Mouse (Mus musculus) gastrocnemius, postnatal 36 days (tissue): ENCODE results near the gene Cyp4f39. TPM values are rescaled to one million over a fixed set of nuclear protein-coding genes. Genes with fewer than 3 reads are reported as not detected.
A peak's percentile ranks its signal among the peaks of the same experiment; 100 is the strongest.

Experiments used
- DNase-seq, 2 experiments: peaks; one replicate each; pipeline ENCODE4 v3.0.0; 2022
- intact Hi-C: fragments of 180-260 bp; cut with DNase I; formaldehyde crosslinking; loops from one replicate; pipeline ENCODE4 v1.15.1; 2025
- long read RNA-seq, 2 experiments: library from polyadenylated mRNA; stranded (forward); transcript quantifications; one replicate each; pipeline ENCODE4 v2.0.0; 2021
- total RNA-seq, 2 experiments: library from RNA; stranded (reverse); gene quantifications; 2 replicates each; pipeline ENCODE4 v1.2.3; 2021

Cyp4f39 gene
- total RNA-seq = 1 to 10 TPM in 1 of 2 experiments, under 1 TPM in 1; 0.72 to 1.5 TPM
- long read RNA-seq, experiment 1 = 0 reads
- long read RNA-seq, experiment 2, partial matches to known transcripts = 1 of 1 reads
- long read RNA-seq, experiment 2, other reads (novel, unspliced or antisense) = 0 of 1 reads

- intact Hi-C loops = no loop called here
- DNase-seq = no peak
Observed at GRCm38 (mm10) chr17:32452482-32452881, at the start of gene Cyp4f39. Gene Cyp4f39, plus strand, starts transcription at chr17:32452723.

GRCm38 (mm10) chr17:32402779-32403157 lies 49.8 kb upstream of the Cyp4f39 start:
- intact Hi-C loops = no loop called here
- DNase-seq = no peak

- DNase-seq = no peak
- intact Hi-C loops = no loop called here
Observed at GRCm38 (mm10) chr17:32403417-32403816, 49.1 kb upstream of the Cyp4f39 start, which contains the start of gene Rasal3. Gene Rasal3, minus strand, starts transcription at chr17:32403583.

DNA sequence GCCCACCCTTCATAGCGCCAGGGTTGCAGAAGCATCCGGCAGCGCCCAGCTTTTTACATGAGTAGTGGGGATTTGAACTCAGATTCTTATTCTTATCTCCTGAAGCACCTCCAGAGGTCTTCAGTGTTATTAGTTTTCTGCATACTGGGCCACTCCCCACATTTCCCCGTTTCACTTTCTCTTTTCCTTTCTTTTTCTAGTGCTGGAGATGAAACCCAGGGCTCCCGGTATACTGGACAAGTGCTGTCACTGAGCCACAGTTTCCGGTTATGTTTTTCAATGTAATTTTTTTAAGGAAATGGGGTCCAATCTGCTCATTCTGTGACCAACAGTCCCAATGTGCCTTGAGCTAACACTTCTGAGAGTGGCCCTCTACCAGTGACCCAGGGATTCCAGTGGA lies 40.6 kb upstream of the Cyp4f39 start:
- DNase-seq = no peak
- intact Hi-C loops = no loop called here

DNA sequence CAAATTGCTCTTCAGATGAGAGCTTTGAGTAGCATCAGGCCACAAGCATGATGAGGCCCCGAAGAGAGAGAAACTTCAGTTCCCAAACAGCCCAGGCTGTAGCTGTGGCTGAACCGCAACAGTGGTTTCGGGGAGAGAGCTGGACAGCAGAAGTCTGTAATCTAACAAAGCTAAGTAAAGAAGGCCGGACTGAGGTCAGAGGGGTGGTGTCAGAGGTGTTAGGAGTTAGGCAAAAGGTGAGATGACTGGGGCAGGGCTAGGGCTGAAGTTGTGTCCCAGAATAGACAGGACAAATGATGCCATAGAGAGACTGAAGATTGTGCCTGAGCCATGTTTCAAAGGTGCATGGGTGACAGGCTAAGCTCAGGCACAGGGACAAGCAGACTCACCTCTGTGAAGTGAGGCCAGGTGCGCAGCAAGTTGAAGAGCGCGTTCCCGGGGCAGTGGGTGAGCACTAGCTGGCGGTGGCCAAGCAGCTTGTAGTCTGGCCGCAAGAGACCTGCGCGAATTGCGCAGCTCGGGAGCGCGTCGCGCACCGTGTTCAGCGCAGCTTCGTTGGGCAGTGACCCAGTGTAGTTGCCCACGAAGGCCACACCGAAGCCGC lies 37.0 kb upstream of the Cyp4f39 start:
- intact Hi-C loops = no loop called here
- DNase-seq = no peak

GRCm38 (mm10) chr17:32416771-32417170 lies 35.8 kb upstream of the Cyp4f39 start:
- intact Hi-C loops = no loop called here
- no peak for DNase-seq

DNA sequence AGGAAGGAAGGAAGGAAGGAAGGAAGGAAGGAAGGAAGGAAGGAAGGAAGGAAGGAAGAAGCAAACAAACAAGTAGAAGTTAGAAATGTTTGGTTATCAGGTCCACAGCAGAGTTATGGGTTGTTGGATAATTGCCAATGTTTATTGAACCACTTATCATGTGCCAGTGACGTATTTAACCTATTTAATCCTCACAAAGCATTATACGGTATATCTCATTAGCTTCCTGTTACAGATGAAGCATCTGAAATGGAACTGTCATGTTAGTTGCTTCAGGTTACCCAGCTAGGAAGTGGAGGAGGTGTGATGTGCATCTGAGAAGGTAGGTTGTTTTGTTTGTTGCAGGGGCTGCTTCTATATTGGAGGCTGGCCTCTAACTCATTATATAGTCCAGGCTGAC lies 32.5 kb upstream of the Cyp4f39 start:
- intact Hi-C loops = no loop called here
- DNase-seq = no peak

- DNase-seq = no peak
- intact Hi-C loops = no loop called here
Observed at GRCm38 (mm10) chr17:32420781-32421180, 31.7 kb upstream of the Cyp4f39 start.

GRCm38 (mm10) chr17:32424034-32424433 lies 28.5 kb upstream of the Cyp4f39 start, which contains the start of gene Pglyrp2:
Gene Pglyrp2, minus strand, starts transcription at chr17:32424167.
- no peak for DNase-seq
- intact Hi-C loops = no loop called here

GRCm38 (mm10) chr17:32426610-32427009 lies 25.9 kb upstream of the Cyp4f39 start:
- intact Hi-C loops = no loop called here
- no peak for DNase-seq

- intact Hi-C loops = loop anchor here (5.0 to 10.0 kb wide), 2 partner anchors 85 to 207 kb away; no protein-coding TSS in a partner anchor
- no peak for DNase-seq
Observed at GRCm38 (mm10) chr17:32431972-32432371, 20.6 kb upstream of the Cyp4f39 start.

DNA sequence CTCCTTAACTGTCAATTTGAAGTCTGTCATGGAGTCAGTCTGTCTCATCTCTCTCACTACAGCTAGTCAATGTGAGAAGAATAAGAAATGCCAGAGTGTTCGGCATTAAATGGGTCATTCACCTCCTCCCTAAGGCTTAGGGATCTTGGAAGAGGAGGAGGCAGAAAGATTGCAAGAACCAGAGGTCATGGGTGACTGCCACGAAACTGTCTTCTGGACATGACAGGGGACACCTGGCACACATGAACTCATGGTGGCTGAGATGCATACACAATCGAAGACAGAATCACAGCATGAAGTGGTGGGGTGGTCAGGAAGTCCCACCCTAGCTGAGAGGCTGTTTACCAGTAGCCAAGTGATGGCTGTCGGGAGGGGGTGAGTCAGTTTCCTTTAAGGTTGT lies 18.2 kb upstream of the Cyp4f39 start:
- intact Hi-C loops = loop anchor here (5.0 to 10.0 kb wide), 2 partner anchors 87 to 210 kb away; no protein-coding TSS in a partner anchor

GRCm38 (mm10) chr17:32435151-32435550 lies 17.4 kb upstream of the Cyp4f39 start:
- no peak for DNase-seq
- intact Hi-C loops = loop anchor here (10.0 kb wide), 1 partner anchor 210 kb away; no protein-coding TSS in a partner anchor

More for the DNA sequence above, 18.2 kb upstream of the Cyp4f39 start:
- no peak for DNase-seq

DNA sequence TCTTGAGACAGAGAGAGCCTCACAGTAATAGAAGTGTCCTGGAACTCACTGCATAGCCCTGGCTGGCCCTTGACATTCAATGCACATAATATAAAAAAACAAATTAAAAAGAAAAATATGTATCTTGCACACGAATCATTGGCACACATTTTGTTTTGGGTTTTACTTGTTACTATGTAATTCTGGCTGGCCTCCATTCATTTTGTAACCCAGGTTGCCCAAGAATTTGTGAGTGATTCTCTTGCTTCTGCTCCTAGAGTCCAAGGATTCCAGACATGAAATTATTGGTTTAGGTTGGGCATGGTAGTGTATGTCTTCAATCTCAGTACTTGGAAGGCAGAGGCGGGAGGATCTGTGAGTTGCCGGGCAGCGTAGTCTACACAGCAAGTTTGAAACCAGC lies 15.4 kb upstream of the Cyp4f39 start:
- DNase-seq = no peak
- intact Hi-C loops = loop anchor here (10.0 kb wide), 1 partner anchor 212 kb away; no protein-coding TSS in a partner anchor

DNA sequence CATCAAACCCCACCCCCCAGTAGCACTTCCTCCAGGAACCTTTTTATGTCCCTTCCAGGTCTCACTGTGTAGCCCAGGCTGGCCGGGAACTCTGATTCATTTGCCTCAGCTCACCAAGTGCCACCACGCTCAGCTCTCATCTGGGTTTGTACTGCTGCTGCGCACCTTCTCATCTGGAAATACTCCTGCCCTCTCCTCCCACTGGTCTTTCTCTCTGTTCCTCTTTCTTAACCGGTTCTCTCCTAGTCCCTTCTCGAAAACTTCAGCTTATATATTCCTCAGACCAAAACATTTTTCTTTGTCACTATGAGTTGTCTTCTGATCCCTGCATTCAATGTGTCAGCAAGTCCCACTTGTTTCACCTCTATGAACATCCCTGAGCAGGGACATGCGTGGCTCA lies 9.3 kb upstream of the Cyp4f39 start:
- intact Hi-C loops = no loop called here
- no peak for DNase-seq

DNA sequence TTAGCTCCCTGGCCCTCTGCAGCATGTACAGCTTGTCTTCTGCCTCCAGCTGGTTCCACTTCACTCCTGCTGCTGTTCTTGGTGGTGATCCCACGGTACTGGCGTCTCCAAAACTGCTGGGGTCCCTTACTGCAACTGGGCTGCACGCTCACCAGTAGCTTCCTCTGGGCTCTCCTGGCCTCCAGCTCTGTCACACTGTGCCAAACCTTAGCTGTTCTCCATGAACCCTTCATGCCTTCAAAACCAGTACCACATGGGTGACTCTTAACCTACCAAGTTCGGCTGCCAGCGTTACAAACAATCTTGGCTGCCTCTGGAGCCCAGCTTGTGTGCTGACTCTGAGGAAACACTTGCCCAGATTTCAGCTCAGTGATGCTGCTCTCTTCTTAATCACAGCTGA lies 7.5 kb upstream of the Cyp4f39 start:
- DNase-seq = peak; percentile 15 to 41
- intact Hi-C loops = no loop called here

- no peak for DNase-seq
- intact Hi-C loops = no loop called here
Observed at GRCm38 (mm10) chr17:32447195-32447594, 5.3 kb upstream of the Cyp4f39 start.

- no peak for DNase-seq
- intact Hi-C loops = no loop called here
Observed at GRCm38 (mm10) chr17:32449042-32449441, 3.5 kb upstream of the Cyp4f39 start.

- DNase-seq = no peak
- intact Hi-C loops = no loop called here
Observed at GRCm38 (mm10) chr17:32450844-32451537, 1.5 kb upstream of the Cyp4f39 start.

DNA sequence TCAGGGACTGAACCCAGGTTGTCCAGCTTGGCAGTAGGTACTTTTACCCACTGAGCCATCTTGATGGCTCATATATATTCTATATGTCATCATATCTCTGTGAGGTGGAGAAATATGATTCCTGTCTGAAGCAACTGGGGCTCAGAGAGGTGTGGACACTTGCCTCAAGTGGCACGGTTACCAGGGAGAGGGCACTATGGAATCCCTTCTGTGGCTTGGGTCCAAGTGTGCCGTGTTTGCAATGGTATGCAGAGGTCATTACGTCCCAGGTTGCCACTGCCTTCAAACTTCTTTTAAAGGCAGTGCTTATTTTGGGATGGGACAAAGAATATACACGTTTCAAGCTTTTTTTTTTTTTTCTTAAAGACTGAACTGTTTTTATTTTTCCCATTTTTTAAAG lies 1.7 kb downstream of the Cyp4f39 start:
- DNase-seq = no peak
- intact Hi-C loops = no loop called here

- DNase-seq = no peak
- intact Hi-C loops = no loop called here
Observed at GRCm38 (mm10) chr17:32454997-32455396, 2.5 kb downstream of the Cyp4f39 start.

- intact Hi-C loops = no loop called here
- no peak for DNase-seq
Observed at GRCm38 (mm10) chr17:32468494-32468893, 16.0 kb downstream of the Cyp4f39 start.
